Mouse (Mus musculus) layer of hippocampus, adult 18-20 months (tissue): ENCODE data around the gene Adgrb2. TPM values are rescaled to one million over a fixed set of nuclear protein-coding genes. Genes with fewer than 3 reads are reported as not detected.
A peak's percentile ranks its signal among the peaks of the same experiment; 100 is the strongest.

ENCODE experiments used
- DNase-seq, 2 experiments: peaks; one replicate each; pipeline ENCODE4 v3.0.0; 2022; ENCODE audit warnings: low spot score in 2 of 2
- total RNA-seq, 2 experiments: library from RNA; stranded (reverse); gene quantifications; 2 replicates each; pipeline ENCODE4 v1.2.3; 2021

Adgrb2 gene
- total RNA-seq, 2 experiments from 2014 or later: 515 to 540 TPM

DNA sequence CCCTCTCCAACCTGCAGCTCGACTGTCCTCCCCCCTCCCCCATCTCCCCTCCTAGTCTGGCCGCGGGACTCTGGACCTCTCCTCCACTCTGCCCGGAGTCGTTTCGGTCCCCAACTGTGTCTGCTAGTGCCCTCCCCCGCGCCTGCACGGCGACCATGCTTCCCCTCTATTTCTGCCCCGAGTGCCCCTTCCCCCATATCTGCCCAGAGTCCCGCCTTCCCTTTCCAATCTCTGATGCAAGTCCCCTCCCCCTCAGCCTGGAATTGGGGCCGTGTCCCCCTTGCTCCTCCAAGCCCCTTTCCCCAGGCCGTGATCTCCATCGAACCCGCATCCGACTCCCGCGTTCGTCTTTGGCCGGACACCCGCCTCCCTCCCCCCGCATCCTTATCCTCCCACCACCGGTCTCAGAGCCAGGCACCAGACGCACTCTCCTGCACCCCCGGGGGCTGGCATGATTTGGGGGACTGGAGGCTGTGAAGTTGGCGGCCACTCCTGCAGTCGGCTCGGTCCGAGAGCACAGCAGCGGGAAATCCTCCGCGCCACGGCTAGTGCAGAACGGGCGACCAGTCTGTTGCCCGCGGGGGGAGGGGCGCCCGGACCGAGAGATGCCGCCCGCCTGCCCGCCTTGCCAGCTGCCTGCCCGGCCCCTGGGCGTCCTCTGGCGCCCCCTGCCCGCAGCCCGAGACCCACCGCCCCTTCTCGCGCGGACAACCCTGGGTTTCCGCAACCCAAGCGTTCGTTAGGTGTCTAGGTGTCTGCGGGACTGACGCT lies 1.2 kb downstream of the Adgrb2 start:
- peak; percentile 73 to 84 for DNase-seq

- no peak for DNase-seq
Observed at GRCm38 (mm10) chr4:129987825-129988504, 3.3 kb downstream of the Adgrb2 start.

GRCm38 (mm10) chr4:129989925-129990324 lies 5.3 kb downstream of the Adgrb2 start:
- DNase-seq: no peak

DNA sequence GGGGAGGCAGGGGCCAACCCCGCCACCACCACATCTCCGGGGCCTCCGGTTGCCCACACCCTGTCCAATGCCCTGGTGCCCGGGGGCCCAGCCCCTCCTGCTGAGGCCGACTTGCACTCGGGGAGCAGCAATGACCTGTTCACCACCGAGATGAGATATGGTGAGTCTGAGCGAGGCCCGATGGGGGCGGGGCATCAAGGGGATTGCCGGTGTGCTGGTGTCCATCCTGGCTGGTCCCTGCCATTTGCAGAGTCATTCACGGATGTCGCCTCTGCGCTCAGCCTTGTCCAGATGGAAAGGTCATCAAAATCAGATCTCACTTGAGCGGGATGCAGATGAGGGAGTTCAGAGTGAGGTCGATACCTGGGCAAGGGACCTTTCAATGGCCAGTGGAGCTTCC lies 8.1 kb downstream of the Adgrb2 start:
- DNase-seq: no peak

DNA sequence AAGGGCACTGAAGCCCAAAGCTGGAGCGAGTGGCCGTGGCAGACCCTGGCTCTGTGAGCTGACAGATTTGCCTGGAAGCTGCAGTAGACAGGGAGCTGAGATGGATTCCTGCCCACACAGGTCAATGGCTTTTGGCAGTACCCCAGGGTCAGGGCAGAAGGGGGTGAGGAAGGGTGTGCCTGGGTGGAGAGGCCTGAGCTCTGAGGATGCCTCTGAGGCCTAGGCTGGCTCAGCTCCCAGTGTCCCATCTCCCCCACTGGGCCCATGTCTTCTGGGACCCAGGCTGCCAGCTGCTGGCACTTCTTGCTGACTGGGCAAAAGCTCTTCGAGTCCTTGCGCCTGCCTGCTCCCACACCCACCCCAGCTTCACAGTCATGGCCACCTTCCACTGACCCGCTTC lies 8.5 kb downstream of the Adgrb2 start:
- DNase-seq: no peak

DNA sequence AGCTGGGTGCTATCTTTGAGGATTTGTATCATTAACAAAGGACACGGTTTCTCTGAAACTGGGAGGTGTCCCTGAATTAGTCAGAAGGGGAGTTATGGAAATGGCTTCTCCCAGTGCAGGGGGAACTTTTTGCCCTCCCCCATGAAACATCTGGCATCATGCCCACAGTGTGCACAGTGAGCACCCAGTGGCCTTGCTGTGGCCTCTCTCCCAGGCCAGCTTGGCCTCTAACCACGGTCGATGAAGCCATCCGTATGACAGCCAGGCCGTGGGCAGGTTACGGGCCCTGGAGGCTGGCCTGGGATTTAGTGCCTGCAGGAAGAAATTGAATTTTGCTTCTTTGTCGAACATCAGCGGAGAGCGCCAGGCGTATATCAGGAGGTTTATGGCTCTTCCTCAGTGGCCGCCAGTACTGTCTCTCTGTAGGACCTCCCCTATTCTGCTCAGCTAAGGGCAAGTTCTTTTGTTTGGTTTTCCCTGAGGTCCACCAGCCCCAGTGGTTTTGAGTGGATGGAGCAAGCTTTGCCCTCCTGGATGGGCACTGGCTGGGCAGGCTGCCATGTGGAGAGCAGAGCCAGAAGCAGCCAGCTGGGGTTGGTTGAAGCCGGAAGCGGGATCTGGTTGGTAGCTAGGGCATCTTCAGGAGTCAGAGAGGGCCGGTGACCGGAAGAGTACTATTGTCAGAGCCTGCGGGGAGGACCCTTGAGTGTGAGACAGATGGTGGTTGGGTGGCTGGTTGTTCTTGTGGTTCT lies 9.4 kb downstream of the Adgrb2 start:
- DNase-seq: no peak

- no peak for DNase-seq
Observed at GRCm38 (mm10) chr4:129994728-129995127, 10.1 kb downstream of the Adgrb2 start.

- no peak for DNase-seq
Observed at GRCm38 (mm10) chr4:129995255-129995654, 10.6 kb downstream of the Adgrb2 start.

DNA sequence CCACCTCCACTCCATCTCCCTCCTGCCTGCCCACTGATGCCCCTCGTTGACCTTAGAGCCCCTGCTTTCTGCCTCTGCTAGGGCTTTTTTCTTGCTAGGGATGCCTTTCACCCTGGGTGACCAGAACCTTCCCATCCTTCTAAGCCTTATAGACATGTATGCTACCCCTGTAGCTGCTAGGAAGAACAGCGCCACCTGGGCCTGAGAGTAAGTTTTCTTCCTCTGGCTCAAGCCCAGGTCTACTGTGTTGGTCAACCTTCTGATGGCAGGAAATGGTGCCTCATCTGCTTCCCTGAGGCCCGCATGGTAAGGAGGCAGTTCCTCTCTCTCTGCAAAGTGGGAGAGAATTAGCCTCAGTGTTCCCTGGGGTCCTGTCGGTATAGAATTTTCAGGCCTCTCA lies 11.3 kb downstream of the Adgrb2 start:
- no peak for DNase-seq

DNA sequence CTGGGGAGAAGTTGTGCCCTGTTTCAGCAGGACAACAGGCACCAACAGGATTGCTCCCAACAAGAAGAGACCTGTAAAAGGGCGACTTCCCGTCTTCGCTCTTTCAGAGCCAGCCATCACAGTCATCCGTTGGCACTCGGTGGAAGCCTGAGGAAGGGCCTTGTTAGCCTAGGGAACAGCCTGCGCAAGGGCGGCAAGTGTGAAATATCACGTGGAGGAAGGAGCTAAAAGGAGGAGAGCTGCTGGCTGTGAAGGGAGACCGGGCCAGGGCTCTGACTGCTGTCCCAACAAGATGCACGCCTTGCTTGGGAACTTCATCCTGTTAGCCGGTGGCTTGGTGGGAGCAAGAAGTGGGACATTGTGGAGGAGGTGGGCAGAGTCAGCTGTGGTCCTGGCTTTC lies 13.5 kb downstream of the Adgrb2 start:
- DNase-seq: no peak

- no peak for DNase-seq
Observed at GRCm38 (mm10) chr4:130001710-130002109, 17.0 kb downstream of the Adgrb2 start.

- DNase-seq: peak in 1 of 2 experiments; percentile 69
Observed at GRCm38 (mm10) chr4:130002157-130002556, 17.5 kb downstream of the Adgrb2 start.

DNA sequence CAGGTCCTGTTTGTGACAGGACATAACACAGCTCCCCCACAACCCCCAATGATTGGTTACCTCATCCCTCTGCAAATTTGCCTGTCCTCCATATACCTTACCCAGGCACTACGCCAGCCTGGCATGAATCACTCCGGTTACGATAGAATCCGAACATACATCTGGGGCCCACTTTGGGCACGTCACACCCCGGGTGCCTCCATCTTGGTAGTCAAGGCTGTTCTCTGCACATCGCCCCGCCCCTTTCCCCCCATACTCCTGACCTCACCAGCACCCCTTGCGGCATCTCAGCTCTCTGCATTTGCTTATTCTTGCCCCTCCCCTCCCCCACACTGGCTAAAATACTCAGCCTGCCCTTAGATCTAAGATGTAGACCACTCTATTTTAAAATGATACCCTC lies 20.9 kb downstream of the Adgrb2 start:
- no peak for DNase-seq

- DNase-seq: no peak
Observed at GRCm38 (mm10) chr4:130006533-130006932, 21.9 kb downstream of the Adgrb2 start.

DNA sequence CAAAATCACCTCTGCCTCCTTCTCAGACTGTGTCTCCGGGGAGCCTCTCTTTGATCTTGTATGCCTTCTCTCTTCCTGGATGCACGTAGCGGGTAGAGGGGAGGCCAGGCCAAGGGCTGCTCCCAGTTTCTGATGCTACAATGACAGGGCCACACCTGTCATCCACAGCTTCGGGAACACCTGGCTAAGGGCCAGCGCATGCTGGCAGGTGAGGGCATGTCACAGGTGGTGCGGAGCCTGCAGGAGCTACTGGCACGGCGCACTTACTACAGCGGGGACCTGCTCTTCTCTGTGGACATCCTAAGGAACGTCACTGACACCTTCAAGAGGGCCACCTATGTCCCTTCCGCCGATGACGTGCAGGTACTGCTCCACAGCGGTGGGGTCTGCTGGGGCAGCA lies 24.4 kb downstream of the Adgrb2 start:
- no peak for DNase-seq

DNA sequence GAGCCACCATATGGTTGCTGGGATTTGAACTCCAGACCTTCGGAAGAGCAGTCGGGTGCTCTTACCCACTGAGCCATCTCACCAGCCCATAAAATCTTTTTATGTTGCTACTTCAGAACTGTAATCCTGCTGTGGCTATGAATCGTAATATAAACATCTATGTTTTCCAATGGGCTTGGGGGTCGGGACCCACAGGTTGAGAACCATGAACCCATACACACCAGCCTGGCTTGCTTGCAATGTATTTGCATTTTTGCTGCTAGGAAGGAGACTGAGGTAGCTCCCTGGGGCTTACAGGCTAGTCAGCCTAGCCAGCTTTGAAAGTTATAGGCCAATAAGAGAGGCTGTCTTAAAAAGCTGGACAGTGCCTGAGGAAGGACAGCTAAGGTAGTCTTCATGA lies 26.1 kb downstream of the Adgrb2 start:
- no peak for DNase-seq

- no peak for DNase-seq
Observed at GRCm38 (mm10) chr4:130012234-130012633, 27.6 kb downstream of the Adgrb2 start.

- DNase-seq: peak; percentile 82 to 89
Observed at GRCm38 (mm10) chr4:130013111-130013510, 28.4 kb downstream of the Adgrb2 start.

DNA sequence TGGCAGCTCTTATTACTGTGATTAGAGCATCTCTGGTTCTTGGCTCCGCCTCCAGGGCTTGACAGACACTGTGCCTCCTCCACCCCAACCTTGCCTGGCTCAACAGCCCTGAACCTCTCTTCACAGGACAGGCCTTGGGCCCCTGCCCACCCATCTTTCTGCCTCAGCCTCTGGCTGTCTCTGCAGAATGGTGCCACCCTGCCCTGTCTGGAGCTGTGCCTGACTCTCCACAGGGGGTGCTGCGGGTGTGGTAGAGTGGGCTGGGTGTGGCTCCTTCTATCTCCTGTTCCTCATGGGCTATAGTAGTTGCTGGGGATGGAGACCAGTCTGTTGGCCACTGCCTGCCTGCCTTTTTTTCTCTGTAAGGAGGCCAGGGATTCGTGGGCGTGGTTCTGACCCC lies 31.3 kb downstream of the Adgrb2 start:
- no peak for DNase-seq

- no peak for DNase-seq
Observed at GRCm38 (mm10) chr4:130017036-130017674, 32.5 kb downstream of the Adgrb2 start.

DNA sequence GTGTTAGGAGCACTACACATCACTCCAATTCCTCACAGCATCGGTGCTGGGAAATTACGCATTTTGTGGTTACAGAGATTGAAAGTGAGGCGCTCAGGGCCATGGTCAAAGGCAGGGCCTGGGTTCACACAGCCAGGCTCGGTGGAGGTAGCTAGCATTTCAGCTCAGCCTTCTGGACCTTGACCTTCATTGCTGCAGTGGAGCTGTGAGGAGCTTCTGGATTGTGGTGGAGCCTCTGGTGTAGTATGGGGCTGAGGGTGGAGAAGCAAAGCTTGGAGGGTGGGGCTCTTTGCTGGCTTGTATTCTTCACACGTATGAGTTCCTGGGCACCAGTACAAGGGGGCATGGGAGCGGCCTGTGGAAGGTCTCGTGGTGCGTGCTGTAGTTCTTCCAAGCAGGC lies 38.3 kb downstream of the Adgrb2 start:
- DNase-seq: no peak
